Mouse (Mus musculus) regulatory T cell (primary cell): Measurements from ENCODE around the gene Gm17606.

ENCODE experiments used
- in situ Hi-C: fragments of 300-600 bp; cut with MboI, MseI; formaldehyde crosslinking; loops from one replicate; pipeline ENCODE4 v1.15.1; 2025; ENCODE audit warnings: high pct_unique_total_duplicates

The Gm17606 gene

GRCm38 (mm10) chr14:54660009-54660408 lies 19.3 kb downstream of the Gm17606 start:
- in situ Hi-C loops = no loop called here

- in situ Hi-C loops = no loop called here
Measured at GRCm38 (mm10) chr14:54664477-54665222, 23.9 kb downstream of the Gm17606 start.

DNA sequence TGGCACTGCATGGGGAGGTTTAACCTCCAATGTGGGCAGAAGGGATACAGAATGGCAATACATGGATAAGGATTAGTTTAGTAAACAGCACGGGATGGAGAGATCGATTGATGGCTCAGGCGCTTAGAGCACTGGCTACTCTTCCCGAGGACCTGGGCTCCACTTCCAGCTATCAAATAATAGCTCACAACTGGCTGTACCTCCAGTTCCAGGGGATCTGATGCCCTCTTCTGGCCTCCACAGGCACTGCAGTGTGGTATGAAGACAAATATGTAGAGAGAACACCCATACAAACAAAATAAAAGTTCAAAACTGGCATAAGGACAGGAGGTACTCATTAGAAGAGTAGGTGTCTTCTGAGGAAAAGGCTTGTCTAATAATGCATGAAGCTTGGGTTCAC lies 28.6 kb downstream of the Gm17606 start:
- in situ Hi-C loops = no loop called here

DNA sequence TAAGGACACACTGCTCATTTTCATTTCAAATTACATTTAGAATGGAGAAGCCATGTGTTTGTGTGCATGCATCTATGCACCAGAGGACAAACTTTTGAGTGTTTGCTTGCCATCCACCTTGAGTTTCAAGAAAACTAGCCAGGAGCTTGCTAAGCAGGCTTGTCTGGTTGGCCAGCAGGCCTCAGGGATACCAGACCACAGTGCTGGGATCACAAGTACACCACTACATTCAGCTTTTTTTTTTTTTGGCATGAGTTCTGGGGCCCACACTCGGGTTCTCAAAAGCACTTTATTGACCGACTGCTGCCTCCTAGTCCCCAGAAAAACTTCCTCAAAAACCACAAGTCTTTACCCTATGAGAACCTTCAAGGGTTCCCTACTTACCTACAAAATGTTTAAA lies 33.6 kb downstream of the Gm17606 start:
- in situ Hi-C loops = no loop called here

DNA sequence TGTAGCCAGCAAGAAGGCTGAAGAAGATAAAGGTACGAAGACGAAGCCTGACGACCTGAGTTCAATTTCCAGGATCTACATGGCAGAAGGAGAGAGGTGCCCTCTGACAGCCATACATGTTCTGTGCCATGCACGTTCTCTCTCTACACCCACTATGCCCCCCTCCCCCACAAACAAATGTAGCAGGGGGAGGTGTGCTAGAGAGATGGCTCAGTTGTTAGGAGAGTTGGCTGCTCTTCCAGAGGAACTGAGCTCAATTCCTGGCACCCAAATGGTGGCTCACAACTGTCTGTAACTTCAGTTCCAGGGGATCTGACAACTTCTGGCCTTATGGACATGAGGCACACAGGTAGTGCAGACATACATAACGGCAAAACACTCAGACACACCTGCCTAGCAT lies 35.5 kb downstream of the Gm17606 start:
- in situ Hi-C loops = no loop called here

- in situ Hi-C loops = no loop called here
Measured at GRCm38 (mm10) chr14:54678657-54679304, 38.0 kb downstream of the Gm17606 start.

DNA sequence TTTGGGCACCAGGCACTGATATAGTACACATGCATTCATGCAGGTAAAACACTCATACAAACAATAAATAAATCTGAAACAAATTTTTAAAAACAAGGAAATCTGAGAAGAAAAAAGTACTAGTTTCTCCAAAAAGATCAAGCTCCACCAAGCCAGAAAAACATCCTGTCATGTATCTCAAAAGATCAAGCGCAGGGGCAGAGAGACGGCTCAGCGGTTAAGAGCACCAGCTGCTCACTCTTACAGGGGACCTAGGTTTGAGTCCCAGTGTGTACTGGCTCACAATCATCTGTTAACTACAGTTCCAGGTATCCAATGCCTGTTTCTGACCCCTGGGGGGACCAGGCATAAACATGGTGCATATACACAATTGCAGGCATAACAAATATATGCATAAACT lies 41.6 kb downstream of the Gm17606 start:
- in situ Hi-C loops = no loop called here

DNA sequence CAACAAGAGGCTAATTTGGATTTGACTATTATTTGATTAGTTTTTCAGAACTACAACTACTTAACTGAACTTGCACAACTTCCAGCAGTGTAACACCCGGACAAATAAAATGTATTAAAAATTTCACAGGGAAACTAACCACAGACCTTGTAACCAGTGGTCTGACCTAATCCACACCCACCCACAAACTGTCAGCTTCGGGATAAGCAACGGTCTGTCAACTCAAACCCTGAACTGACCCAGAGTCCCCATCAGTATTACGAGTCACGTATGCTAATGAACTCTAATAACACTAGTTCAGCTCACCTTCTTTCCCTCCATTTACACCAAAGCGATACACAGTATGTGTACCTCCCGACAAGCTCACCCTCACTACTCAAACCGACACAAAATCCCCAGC lies 44.7 kb downstream of the Gm17606 start:
- in situ Hi-C loops = no loop called here

GRCm38 (mm10) chr14:54686063-54686521 lies 45.3 kb downstream of the Gm17606 start, which contains the start of gene 1700123O20Rik:
1700123O20Rik (plus strand) TSS chr14:54686216.
- in situ Hi-C loops = no loop called here

DNA sequence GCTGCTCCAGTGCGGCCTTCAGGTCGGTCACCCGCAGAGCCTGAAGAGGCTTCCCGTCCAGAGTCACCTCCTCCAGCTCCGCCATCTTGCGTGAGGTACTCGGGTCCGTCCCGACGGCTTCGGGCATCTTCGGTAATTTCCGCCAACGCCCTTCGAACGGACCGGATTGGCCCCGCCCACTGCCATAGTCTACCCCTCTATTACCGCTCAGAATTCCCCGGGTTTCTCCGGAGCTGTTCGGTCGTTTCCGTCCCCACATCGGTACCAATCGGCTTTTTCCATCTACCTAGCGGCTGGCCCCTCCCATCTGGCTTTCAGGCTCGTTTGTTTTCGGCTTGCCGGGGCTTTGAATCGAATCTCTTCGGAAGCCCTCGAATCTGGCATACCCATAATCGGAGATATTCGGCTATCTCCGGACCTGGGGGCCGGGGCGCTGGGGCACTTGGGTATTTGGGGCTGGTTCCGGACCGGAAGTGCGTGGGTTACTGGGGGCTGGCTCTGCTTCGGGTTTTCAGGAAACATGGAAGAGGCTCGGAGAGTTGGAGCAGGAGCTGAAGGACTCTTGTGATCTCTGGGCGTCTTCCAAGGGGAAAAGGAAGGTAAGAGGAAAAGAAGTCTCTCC lies 45.9 kb downstream of the Gm17606 start, which contains the start of gene Acin1:
Gene Acin1, minus strand, starts transcription at position 410 of the 622 bp plus-strand sequence.
- in situ Hi-C loops = no loop called here

GRCm38 (mm10) chr14:54687251-54687650 lies 46.5 kb downstream of the Gm17606 start:
- in situ Hi-C loops = no loop called here

DNA sequence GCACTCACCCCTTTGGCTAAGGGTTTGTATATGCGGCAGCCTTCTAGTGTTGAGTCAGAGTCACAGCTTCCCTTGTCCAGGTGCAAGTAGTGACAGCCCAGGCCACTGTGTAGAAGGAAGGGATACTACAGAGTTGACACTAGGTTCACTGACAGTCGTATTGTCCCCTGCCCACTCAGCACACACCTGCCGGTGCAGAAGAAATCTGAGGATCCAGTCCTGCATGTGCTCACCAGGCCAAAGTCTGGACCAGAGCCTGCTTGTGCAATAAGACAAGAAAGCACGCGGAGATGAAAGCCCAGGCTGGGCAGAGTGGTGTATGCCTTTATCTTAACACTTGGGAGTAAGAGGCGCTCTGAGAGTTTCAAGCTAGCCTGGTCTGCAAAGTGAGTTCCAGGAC lies 54.3 kb downstream of the Gm17606 start:
- in situ Hi-C loops = no loop called here

- in situ Hi-C loops = no loop called here
Measured at GRCm38 (mm10) chr14:54696752-54697151, 56.0 kb downstream of the Gm17606 start.
